Mouse (Mus musculus) megakaryocyte, embryonic 14.5 days (primary cell): ENCODE results near the gene Klhdc8b.

Source experiments
- FLI1 ChIP-seq: IDR thresholded peaks from 2 replicates; pipeline ENCODE4 v1.6.1; 2012; ENCODE audit warnings: low read length, inconsistent platforms, mixed read lengths
- GATA1 ChIP-seq: IDR thresholded peaks from 3 replicates; pipeline ENCODE4 v1.6.1; 2012; ENCODE audit warnings: mixed read lengths, low read length, inconsistent platforms, borderline replicate concordance

DNA sequence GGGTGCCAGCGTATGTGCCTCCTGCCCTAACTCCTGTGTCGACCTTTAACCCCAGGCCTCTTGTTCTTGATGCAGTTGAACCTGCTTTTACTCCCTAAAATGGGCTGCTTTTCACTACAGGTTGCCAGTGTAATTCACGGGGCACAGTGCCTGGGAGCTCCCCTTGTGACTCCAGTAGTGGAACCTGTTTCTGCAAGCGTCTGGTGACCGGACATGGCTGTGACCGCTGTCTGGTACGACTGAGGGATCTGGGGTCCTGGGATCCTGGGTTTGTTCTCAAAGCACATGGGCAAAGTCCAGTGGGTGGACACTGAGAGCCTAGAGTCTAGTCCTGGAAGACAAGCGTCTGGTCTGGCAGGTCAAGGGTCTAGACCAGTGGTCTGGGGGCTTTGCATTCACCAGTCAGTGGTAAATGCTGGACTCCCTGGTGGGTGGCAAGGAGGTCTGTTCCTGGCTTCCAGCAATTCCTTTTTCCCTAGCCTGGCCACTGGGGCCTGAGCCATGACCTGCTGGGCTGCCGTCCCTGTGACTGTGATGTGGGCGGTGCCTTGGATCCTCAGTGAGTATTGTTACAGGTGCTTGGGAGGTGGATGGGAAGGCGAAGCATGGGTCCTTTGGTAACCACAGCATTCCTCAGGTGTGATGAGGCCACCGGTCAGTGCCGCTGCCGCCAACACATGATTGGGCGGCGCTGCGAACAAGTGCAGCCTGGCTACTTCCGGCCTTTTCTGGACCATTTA, 21.8 kb upstream of the Klhdc8b start:
- TF ChIP-seq GATA1: no peak
- TF ChIP-seq FLI1: no peak
